Comparison of ENCODE assay signal across 10 mouse cellular contexts in the genomic region with DNA sequence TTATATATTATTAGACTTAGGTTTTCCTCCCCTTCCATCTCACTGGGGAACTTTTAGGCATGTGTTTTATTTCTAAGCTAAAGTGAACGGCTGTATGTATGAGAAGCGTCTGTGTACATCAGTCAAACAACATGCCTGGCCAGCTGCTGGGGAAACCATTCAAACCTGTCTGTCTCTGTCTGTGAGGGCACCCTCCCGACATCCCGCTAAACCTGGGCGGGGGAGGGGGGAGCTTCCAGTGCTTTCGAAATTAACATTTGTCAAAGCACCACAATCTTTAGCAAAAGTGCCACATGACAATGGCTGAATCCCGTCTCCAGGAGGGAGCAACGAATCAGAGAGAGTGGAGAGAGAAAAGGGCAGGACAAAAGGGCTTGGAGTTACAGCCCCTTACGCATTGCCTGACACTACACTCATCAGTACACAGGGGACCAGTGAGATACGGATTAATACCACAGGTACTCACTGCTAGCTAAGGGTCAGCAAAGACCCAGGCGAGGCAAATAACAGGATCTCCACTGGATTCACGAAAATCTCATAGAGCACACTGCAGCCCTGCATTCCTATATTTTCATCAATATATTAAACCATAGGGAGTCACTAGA.
DNase-seq lines count a peak whose midpoint lies in the region; ATAC-seq and TF ChIP-seq lines count a peak whose summit lies in the region.
"Had no signal": no experiment of that assay in that cellular context is flagged by ENCODE, and none has a peak within 500 bp of the region (broad histone marks: within the 10 kb centered on the region; RNA-seq: fewer than 3 reads in every experiment).

No protein-coding gene starts in this region.

- peak; percentile 40 for DNase-seq in embryo, embryonic 10.5 days (ENCODE audit: low spot score)
- DNase-seq in midbrain, postnatal 0 days (ENCODE audit: low spot score) = no peak
- DNase-seq in lung, postnatal 25 days (ENCODE audit: low spot score) = no peak
- no peak for DNase-seq in spleen, adult 12 weeks (ENCODE audit: low spot score)
- DNase-seq in layer of hippocampus, postnatal 10 days (ENCODE audit: low spot score in 2 of 2) = no peak
- DNase-seq: cerebellum, adult 8-10 months; liver, postnatal 0 days had no signal

- H3K4me2 ChIP-seq in embryonic facial prominence, embryonic 13.5 days = peak overlapping the region; percentile 9; the same call in 1 of the 2 replicates
- H3K4me2 ChIP-seq in hindbrain, embryonic 13.5 days = peak overlapping the region; percentile 52
- H3K4me2 ChIP-seq in midbrain, postnatal 0 days (ENCODE audit: low read depth, low read length, poor library complexity, severe bottlenecking) = peak overlapping the region; percentile 48

- H3K4me1 ChIP-seq in embryonic facial prominence, embryonic 13.5 days = peaks cover 21% of the 10 kb centered on the region
- H3K4me1 ChIP-seq in hindbrain, embryonic 13.5 days (replicated peaks) = peaks cover 24% of the 10 kb centered on the region
- H3K4me1 ChIP-seq in midbrain, postnatal 0 days (ENCODE audit: insufficient read depth, low read length) = no peaks in the 10 kb centered on the region

- no peaks in the 10 kb centered on the region for H3K27me3 ChIP-seq in embryonic facial prominence, embryonic 13.5 days
- no peaks in the 10 kb centered on the region for H3K27me3 ChIP-seq in hindbrain, embryonic 13.5 days
- no peaks in the 10 kb centered on the region for H3K27me3 ChIP-seq in midbrain, postnatal 0 days (ENCODE audit: insufficient read depth, low read length)

- ATAC-seq in embryonic facial prominence, embryonic 13.5 days (ENCODE audit: insufficient number of reproducible peaks, insufficient read depth, low FRiP score, low TSS enrichment, low read depth) = no peak
- peak; percentile 57; the same call in 1 of the 2 replicates for ATAC-seq in hindbrain, embryonic 13.5 days (ENCODE audit: low FRiP score)
- peak; percentile 41; the same call in 1 of the 2 replicates for ATAC-seq in midbrain, postnatal 0 days (ENCODE audit: low FRiP score)
- ATAC-seq: liver, postnatal 0 days had no signal

- H3K27ac ChIP-seq in embryonic facial prominence, embryonic 13.5 days = no peak overlapping the region
- H3K27ac ChIP-seq in hindbrain, embryonic 13.5 days = peak overlapping the region; percentile 44
- H3K27ac ChIP-seq in midbrain, postnatal 0 days (ENCODE audit: low read depth, low read length) = no peak overlapping the region
- H3K27ac ChIP-seq: limb, embryonic 10.5 days had no signal

- H3K4me3 ChIP-seq in embryonic facial prominence, embryonic 13.5 days = no peak overlapping the region
- H3K4me3 ChIP-seq in hindbrain, embryonic 13.5 days = peak overlapping the region; percentile 23
- peak overlapping the region; percentile 25 for H3K4me3 ChIP-seq in midbrain, postnatal 0 days (ENCODE audit: low read depth, low read length)
- H3K4me3 ChIP-seq: limb, embryonic 10.5 days had no signal

- H3K9me3 ChIP-seq in embryonic facial prominence, embryonic 13.5 days = no peaks in the 10 kb centered on the region
- no peaks in the 10 kb centered on the region for H3K9me3 ChIP-seq in hindbrain, embryonic 13.5 days
- no peaks in the 10 kb centered on the region for H3K9me3 ChIP-seq in midbrain, postnatal 0 days (ENCODE audit: low read length)
- H3K9me3 ChIP-seq: limb, embryonic 10.5 days had no signal

- TF ChIP-seq CTCF in midbrain, postnatal 0 days (IDR thresholded peaks at IDR 0.05) = no peak

- no peak overlapping the region for H3K9ac ChIP-seq in embryonic facial prominence, embryonic 13.5 days
- H3K9ac ChIP-seq in hindbrain, embryonic 13.5 days = peak overlapping the region; percentile 62
- no peak overlapping the region for H3K9ac ChIP-seq in midbrain, postnatal 0 days (replicated peaks; ENCODE audit: low read length, poor library complexity, severe bottlenecking)
- H3K9ac ChIP-seq: liver, postnatal 0 days had no signal

- 35% methylated on average over 12 of the region's 12 CpGs for WGBS in embryonic facial prominence, embryonic 13.5 days
- WGBS in hindbrain, embryonic 13.5 days = 11% methylated on average over 12 of the region's 12 CpGs
- WGBS in midbrain, postnatal 0 days = 11% methylated on average over 12 of the region's 12 CpGs

- peaks cover 58% of the 10 kb centered on the region for H3K36me3 ChIP-seq in embryonic facial prominence, embryonic 13.5 days
- H3K36me3 ChIP-seq in hindbrain, embryonic 13.5 days = peaks cover 33% of the 10 kb centered on the region
- H3K36me3 ChIP-seq in midbrain, postnatal 0 days (ENCODE audit: insufficient read depth, low read length) = peaks cover 5% of the 10 kb centered on the region
